Mouse (Mus musculus): Measurements from ENCODE around the gene Adarb2. TPM values are rescaled to one million over a fixed set of nuclear protein-coding genes. Genes with fewer than 3 reads are reported as not detected.
A peak's percentile ranks its signal among the peaks of the same experiment; 100 is the strongest.

Adarb2 gene
- polyA plus RNA-seq, 1 experiment = 0.04 TPM

DNA sequence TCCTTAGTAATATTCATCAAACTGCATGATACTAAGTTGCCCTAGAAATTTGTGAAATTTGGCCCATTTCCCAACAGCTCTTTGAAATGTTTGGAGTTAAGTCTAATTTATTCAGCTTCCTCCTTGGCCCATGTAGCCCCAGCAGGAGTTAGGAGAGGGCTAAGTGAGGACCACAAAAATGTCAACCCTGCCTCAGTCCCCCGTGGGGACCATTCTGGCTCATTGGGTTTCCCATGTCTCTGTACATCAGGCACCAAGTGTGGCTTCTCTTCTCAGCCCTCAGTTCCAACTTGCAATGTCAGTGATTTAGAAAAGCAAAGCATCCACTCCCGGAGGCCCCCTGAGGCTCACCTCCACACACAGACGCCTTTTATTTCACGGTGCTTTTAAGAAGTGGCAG is 502.6 kb downstream of the Adarb2 start:
- 78% methylated on average over 4 of the region's 4 CpGs for WGBS

DNA sequence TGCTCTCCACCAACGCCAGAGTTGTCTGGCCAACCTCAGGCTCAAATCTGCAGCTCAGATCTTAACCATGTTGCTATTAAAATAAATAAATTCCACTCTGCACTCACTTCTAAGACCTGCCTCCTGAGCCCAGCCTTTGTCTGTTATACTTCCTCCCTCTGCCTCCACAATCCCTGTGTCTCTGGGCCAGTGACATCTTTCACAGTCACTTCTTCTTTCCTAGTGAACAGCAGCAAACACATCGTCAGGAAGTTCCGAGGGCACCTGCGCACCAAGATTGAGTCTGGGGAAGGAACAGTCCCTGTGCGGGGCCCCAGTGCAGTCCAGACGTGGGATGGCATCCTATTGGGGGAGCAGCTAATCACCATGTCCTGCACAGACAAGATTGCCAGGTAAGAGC is 510.7 kb downstream of the Adarb2 start:
- Histone ChIP-seq H3K27ac (ENCODE audit: insufficient read depth, low read length) (no peak overlapping the region), H3K27me3 (ENCODE audit: control insufficient read depth, insufficient read depth, low read length) (no peaks in the 10 kb centered on the region), H3K36me3 (ENCODE audit: control insufficient read depth, insufficient read depth, low read length) (no peaks in the 10 kb centered on the region), H3K4me1 (ENCODE audit: control insufficient read depth, insufficient read depth, insufficient read length) (no peaks in the 10 kb centered on the region), H3K4me3 (ENCODE audit: extremely low read depth, insufficient read depth, insufficient read length) (no peak overlapping the region)
- no peak for DNase-seq (ENCODE audit: low read depth in 1 of 2, low spot score in 2 of 2)
- WGBS = 18% methylated on average over 6 of the region's 6 CpGs
- TF ChIP-seq POLR2A (IDR thresholded peaks at IDR 0.05; ENCODE audit: low read depth, low read length) = no peak
- TF ChIP-seq CTCF (IDR thresholded peaks at IDR 0.05; ENCODE audit: extremely low read depth, insufficient read depth, insufficient read length, insufficient replicate concordance) = no peak

More for the DNA sequence above, 502.6 kb downstream of the Adarb2 start:
- no peaks in the 10 kb centered on the region for H3K27me3 ChIP-seq (ENCODE audit: control insufficient read depth, insufficient read depth, low read length)
- TF ChIP-seq CTCF (IDR thresholded peaks at IDR 0.05; ENCODE audit: extremely low read depth, insufficient read depth, insufficient read length, insufficient replicate concordance) = no peak
- no peak for TF ChIP-seq POLR2A (IDR thresholded peaks at IDR 0.05; ENCODE audit: low read depth, low read length)
- no peaks in the 10 kb centered on the region for H3K4me1 ChIP-seq (ENCODE audit: control insufficient read depth, insufficient read depth, insufficient read length)
- no peak overlapping the region for H3K4me3 ChIP-seq (ENCODE audit: extremely low read depth, insufficient read depth, insufficient read length)
- no peaks in the 10 kb centered on the region for H3K36me3 ChIP-seq (ENCODE audit: control insufficient read depth, insufficient read depth, low read length)
- no peak for DNase-seq (ENCODE audit: low read depth in 1 of 2, low spot score in 2 of 2)
- no peak overlapping the region for H3K27ac ChIP-seq (ENCODE audit: insufficient read depth, low read length)

DNA sequence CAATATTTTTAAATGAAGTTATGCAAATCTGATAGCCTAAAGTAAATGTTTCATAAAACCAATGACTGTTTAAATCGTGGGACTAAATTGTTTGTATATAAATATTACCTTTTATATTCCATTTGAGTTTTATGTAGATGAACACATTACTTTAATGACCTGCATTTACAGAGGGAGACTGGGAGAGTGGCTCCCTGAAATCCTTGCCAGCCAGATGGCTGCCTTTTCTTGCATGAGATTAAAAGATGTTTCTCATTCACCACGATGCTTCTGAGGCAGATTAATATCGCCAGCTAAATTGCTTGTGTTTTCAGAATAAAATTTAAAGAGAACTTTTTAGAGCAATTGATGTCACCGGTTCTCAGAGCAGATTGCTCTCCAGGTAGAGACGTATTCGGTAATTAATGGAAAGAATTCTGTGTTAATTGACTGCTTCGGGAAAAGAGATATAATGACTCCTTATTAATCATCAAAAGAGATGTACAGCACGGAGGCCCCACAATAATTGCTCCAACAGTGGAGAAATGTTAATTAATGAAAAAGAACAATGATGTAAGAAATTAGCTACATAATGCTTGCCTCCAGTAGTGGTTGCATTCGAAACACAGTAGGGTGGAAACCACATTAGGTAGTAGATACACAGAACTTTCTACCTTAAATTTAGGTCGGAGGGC is 527.4 kb downstream of the Adarb2 start:
- Histone ChIP-seq H3K27me3 (ENCODE audit: control insufficient read depth, insufficient read depth, low read length) (no peaks in the 10 kb centered on the region), H3K4me1 (ENCODE audit: control insufficient read depth, insufficient read depth, insufficient read length) (no peaks in the 10 kb centered on the region), H3K27ac (ENCODE audit: insufficient read depth, low read length) (no peak overlapping the region), H3K4me3 (ENCODE audit: extremely low read depth, insufficient read depth, insufficient read length) (no peak overlapping the region), H3K36me3 (ENCODE audit: control insufficient read depth, insufficient read depth, low read length) (no peaks in the 10 kb centered on the region)
- no peak for DNase-seq (ENCODE audit: low read depth in 1 of 2, low spot score in 2 of 2)
- 88% methylated on average over 10 of the region's 10 CpGs for WGBS
- TF ChIP-seq CTCF (IDR thresholded peaks at IDR 0.05; ENCODE audit: extremely low read depth, insufficient read depth, insufficient read length, insufficient replicate concordance) = no peak
- TF ChIP-seq POLR2A (IDR thresholded peaks at IDR 0.05; ENCODE audit: low read depth, low read length) = no peak

DNA sequence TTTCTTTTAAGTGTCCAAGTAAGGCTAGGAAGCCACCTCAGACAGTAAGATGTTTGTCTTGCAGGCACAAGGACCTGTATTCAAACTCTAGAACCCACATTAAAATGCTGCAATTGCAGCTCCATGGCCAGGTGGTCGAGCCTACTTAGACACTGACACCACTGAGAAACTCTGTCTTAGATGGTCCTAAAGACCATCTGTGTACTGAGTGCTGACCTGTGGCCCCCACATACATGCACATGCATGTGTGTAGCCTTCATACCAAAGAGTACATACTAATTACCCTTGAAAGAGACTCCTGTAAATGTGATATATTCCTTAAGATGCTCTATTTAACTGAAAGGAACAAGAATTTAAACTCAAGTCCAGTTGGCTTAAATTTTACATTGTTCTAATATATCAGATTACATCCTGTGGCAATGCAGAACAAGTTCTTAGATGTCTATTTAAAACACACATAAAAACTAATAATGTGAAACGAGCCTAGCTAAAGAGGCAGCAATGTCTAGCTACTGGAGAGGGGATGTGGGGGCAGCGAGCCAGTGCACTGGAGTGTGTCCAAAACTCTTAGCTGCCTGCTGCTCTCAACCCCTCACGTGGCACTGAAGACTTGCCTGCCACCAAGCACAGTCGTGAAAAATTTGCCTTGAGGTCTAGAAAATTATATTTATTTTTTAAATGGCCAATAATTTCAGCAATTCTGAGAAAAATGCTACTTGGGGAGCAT is 534.6 kb downstream of the Adarb2 start:
- no peak for DNase-seq (ENCODE audit: low read depth in 1 of 2, low spot score in 2 of 2)
- TF ChIP-seq POLR2A (IDR thresholded peaks at IDR 0.05; ENCODE audit: low read depth, low read length) (no peak), CTCF (IDR thresholded peaks at IDR 0.05; ENCODE audit: extremely low read depth, insufficient read depth, insufficient read length, insufficient replicate concordance) (no peak)
- no peak overlapping the region for H3K27ac ChIP-seq (ENCODE audit: insufficient read depth, low read length)
- H3K4me3 ChIP-seq (ENCODE audit: extremely low read depth, insufficient read depth, insufficient read length) = no peak overlapping the region
- 62% methylated on average over 5 of the region's 5 CpGs for WGBS
- H3K27me3 ChIP-seq (ENCODE audit: control insufficient read depth, insufficient read depth, low read length) = no peaks in the 10 kb centered on the region
- H3K36me3 ChIP-seq (ENCODE audit: control insufficient read depth, insufficient read depth, low read length) = no peaks in the 10 kb centered on the region
- H3K4me1 ChIP-seq (ENCODE audit: control insufficient read depth, insufficient read depth, insufficient read length) = no peaks in the 10 kb centered on the region

DNA sequence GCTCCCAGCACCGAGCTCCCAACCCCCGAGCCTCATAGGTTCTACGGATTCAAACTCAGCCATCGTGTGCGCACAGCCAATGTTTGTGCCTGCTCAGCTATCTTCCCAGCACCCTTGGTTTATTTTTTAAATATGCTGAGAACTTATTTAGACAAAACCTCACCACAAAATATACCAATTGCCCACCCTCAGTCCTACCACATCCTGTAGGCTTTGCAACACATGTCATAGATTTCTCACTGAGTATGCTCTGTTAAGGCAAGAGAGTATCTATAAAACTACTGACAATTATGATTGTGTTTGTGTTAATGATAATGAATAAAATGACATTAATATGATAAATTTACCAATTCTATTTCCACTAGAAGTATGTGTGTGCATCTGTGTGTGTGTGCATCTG is 540.1 kb downstream of the Adarb2 start:
- Histone ChIP-seq H3K4me3 (ENCODE audit: extremely low read depth, insufficient read depth, insufficient read length) (no peak overlapping the region), H3K27me3 (ENCODE audit: control insufficient read depth, insufficient read depth, low read length) (no peaks in the 10 kb centered on the region), H3K4me1 (ENCODE audit: control insufficient read depth, insufficient read depth, insufficient read length) (no peaks in the 10 kb centered on the region), H3K27ac (ENCODE audit: insufficient read depth, low read length) (no peak overlapping the region), H3K36me3 (ENCODE audit: control insufficient read depth, insufficient read depth, low read length) (no peaks in the 10 kb centered on the region)
- WGBS = 57% methylated on average over 5 of the region's 5 CpGs
- peak in 1 of 2 experiments; percentile 17 for DNase-seq (ENCODE audit: low read depth in 1 of 2, low spot score in 2 of 2)
- TF ChIP-seq POLR2A (IDR thresholded peaks at IDR 0.05; ENCODE audit: low read depth, low read length) (no peak), CTCF (IDR thresholded peaks at IDR 0.05; ENCODE audit: extremely low read depth, insufficient read depth, insufficient read length, insufficient replicate concordance) (no peak)

DNA sequence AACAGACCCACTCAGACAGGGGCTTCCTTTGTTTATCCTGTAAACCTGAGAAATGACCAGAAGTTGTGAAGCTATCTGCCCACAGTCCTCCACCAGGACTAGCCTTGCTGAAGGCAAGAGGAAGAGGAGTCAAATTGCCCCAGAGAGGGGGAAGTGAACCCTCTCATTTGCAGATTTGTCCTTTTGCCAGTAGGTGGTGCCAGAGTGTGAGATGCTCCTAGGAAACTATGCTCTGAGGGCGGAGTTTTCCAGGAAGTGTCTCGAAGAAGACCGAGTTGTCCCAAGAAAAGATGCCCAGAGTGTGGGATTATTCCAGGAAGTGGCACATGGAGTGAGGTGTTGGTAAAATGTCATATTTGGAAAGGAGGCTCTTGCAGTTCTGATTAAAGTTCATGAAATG is 541.9 kb downstream of the Adarb2 start:
- Histone ChIP-seq H3K27me3 (ENCODE audit: control insufficient read depth, insufficient read depth, low read length) (no peaks in the 10 kb centered on the region), H3K36me3 (ENCODE audit: control insufficient read depth, insufficient read depth, low read length) (no peaks in the 10 kb centered on the region), H3K4me1 (ENCODE audit: control insufficient read depth, insufficient read depth, insufficient read length) (no peaks in the 10 kb centered on the region), H3K27ac (ENCODE audit: insufficient read depth, low read length) (no peak overlapping the region), H3K4me3 (ENCODE audit: extremely low read depth, insufficient read depth, insufficient read length) (no peak overlapping the region)
- no peak for TF ChIP-seq POLR2A (IDR thresholded peaks at IDR 0.05; ENCODE audit: low read depth, low read length)
- peak; percentile 5; the same call in 1 of the 2 replicates for TF ChIP-seq CTCF (IDR thresholded peaks at IDR 0.05; ENCODE audit: extremely low read depth, insufficient read depth, insufficient read length, insufficient replicate concordance)
- 74% methylated on average over 3 of the region's 3 CpGs for WGBS
- no peak for DNase-seq (ENCODE audit: low read depth in 1 of 2, low spot score in 2 of 2)

DNA sequence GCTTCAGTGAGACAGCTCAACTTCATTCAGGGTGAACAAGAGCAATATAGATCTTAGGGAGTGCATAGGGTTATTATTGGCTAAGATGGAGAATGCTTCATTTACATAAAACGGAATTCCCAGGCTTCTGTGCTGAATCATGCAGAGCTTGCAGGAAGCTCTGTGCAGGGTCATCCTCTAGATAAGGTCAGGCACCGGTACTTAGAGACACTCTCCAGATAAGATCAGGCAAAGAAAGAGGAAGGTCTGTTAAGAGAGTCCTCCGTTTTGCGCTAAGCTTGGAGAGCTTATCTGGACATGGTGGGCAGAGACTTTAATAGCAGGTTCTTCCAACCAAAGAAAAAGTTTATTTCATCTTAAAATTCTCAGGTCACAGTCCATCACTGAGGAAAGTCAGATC is 542.9 kb downstream of the Adarb2 start:
- Histone ChIP-seq H3K27me3 (ENCODE audit: control insufficient read depth, insufficient read depth, low read length) (no peaks in the 10 kb centered on the region), H3K4me3 (ENCODE audit: extremely low read depth, insufficient read depth, insufficient read length) (no peak overlapping the region)
- 53% methylated on average over 4 of the region's 4 CpGs for WGBS

More for the DNA sequence above, 542.9 kb downstream of the Adarb2 start:
- no peak for DNase-seq (ENCODE audit: low read depth in 1 of 2, low spot score in 2 of 2)
- Histone ChIP-seq H3K36me3 (ENCODE audit: control insufficient read depth, insufficient read depth, low read length) (no peaks in the 10 kb centered on the region), H3K4me1 (ENCODE audit: control insufficient read depth, insufficient read depth, insufficient read length) (no peaks in the 10 kb centered on the region), H3K27ac (ENCODE audit: insufficient read depth, low read length) (no peak overlapping the region)
- no peak for TF ChIP-seq POLR2A (IDR thresholded peaks at IDR 0.05; ENCODE audit: low read depth, low read length)
- TF ChIP-seq CTCF (IDR thresholded peaks at IDR 0.05; ENCODE audit: extremely low read depth, insufficient read depth, insufficient read length, insufficient replicate concordance) = no peak

Measured in spleen, adult 2 months (tissue).